Mouse (Mus musculus) heart, embryonic 11.5 days (tissue): ENCODE results near the gene Trim54. TPM values are rescaled to one million over a fixed set of nuclear protein-coding genes. Genes with fewer than 3 reads are reported as not detected.

ENCODE experiments used
- ATAC-seq: fragments of 200-750 bp; cut with Nextera tagmentation; replicated peaks from 2 replicates; pipeline ENCODE4 v1.8.0; 2017; ENCODE audit warnings: moderate library complexity; ENCODE audit not compliant: insufficient number of reproducible peaks, low FRiP score, low TSS enrichment
- H3K27ac ChIP-seq: fragments of 300-500 bp; sonication (generic); 2 replicates; pipeline ENCODE4 v1.5.1; 2014; ENCODE audit warnings: mild to moderate bottlenecking, low read depth, low read length
- H3K27me3 ChIP-seq: fragments of 300-500 bp; sonication (generic); 2 replicates; pipeline ENCODE4 v1.6.1; 2014; ENCODE audit warnings: mild to moderate bottlenecking, low read length, mixed read lengths; ENCODE audit not compliant: control insufficient read depth, insufficient read depth
- H3K36me3 ChIP-seq: fragments of 300-500 bp; sonication (generic); 2 replicates; pipeline ENCODE4 v1.6.1; 2014; ENCODE audit warnings: mild to moderate bottlenecking, low read length, moderate library complexity, mixed read lengths; ENCODE audit not compliant: control insufficient read depth, insufficient read depth
- H3K4me1 ChIP-seq: fragments of 300-500 bp; sonication (generic); 2 replicates; pipeline ENCODE4 v1.6.1; 2014; ENCODE audit warnings: low read length; ENCODE audit not compliant: control insufficient read depth, insufficient read depth
- H3K4me2 ChIP-seq: fragments of 300-500 bp; sonication (generic); 2 replicates; pipeline ENCODE4 v1.6.1; 2014; ENCODE audit warnings: mild to moderate bottlenecking, moderate library complexity
- H3K4me3 ChIP-seq: fragments of 300-500 bp; sonication (generic); 2 replicates; pipeline ENCODE4 v1.5.1; 2014; ENCODE audit warnings: low read depth, low read length
- H3K9ac ChIP-seq: fragments of 300-500 bp; sonication (generic); 2 replicates; pipeline ENCODE4 v1.6.1; 2014; ENCODE audit warnings: mild to moderate bottlenecking, low read depth, low read length, moderate library complexity
- H3K9me3 ChIP-seq: fragments of 300-500 bp; sonication (generic); replicated peaks from 2 replicates; pipeline ENCODE4 v1.6.1; 2016; ENCODE audit warnings: low read length; ENCODE audit not compliant: control insufficient read depth
- WGBS: fragments of 180-500 bp; shearing (Covaris S2); extraction: QIAGEN DNeasy Blood & Tissue Kit; methylation state at CpG from one replicate; pipeline ENCODE4 v1.1.7; 2014; ENCODE audit not compliant: insufficient replicate concordance; 5-methylcytosine and 5-hydroxymethylcytosine counted together
- polyA plus RNA-seq: library from polyadenylated mRNA; unstranded; fragments of >200 nt; fragmentation: Nextera tagmentation; extraction: Ambion mirVana; gene quantifications from 2 replicates; pipeline ENCODE4 v1.2.1, GENCODE M21; 2014

Trim54 gene
- polyA plus RNA-seq, 1 experiment from 2014 or later: 13.9 TPM

GRCm38 (mm10) chr5:31094799-31095691 lies 21.5 kb upstream of the Trim54 start:
- Histone ChIP-seq H3K27ac (no peak overlapping the region), H3K9me3 (no peaks in the 10 kb centered on the region), H3K27me3 (peaks cover 70% of the 10 kb centered on the region), H3K9ac (peak overlapping the region; percentile 39; the same call in 1 of the 2 replicates), H3K4me1 (peaks cover 15% of the 10 kb centered on the region), H3K36me3 (no peaks in the 10 kb centered on the region), H3K4me2 (peak overlapping the region; percentile 66), H3K4me3 (peak overlapping the region; percentile 33)
- under 1% methylated on average over 59 of the region's 59 CpGs for WGBS
- ATAC-seq: 0 out of 2 replicates have a peak, but pooled peaks have one; percentile 27

- H3K9me3 ChIP-seq: no peaks in the 10 kb centered on the region
- peak overlapping the region; percentile 66 for H3K4me2 ChIP-seq
- H3K27me3 ChIP-seq: peaks cover 61% of the 10 kb centered on the region
- no peak for ATAC-seq
- H3K36me3 ChIP-seq: no peaks in the 10 kb centered on the region
- H3K9ac ChIP-seq: peak overlapping the region; percentile 39; the same call in 1 of the 2 replicates
- H3K27ac ChIP-seq: no peak overlapping the region
- peaks cover 15% of the 10 kb centered on the region for H3K4me1 ChIP-seq
- peak overlapping the region; percentile 33 for H3K4me3 ChIP-seq
- whole genome bisulfite sequencing: 25% methylated on average over 11 of the region's 11 CpGs
These were observed 20.6 kb upstream of the Trim54 start for GRCm38 (mm10) chr5:31095711-31096480.

GRCm38 (mm10) chr5:31105814-31106335 lies 10.6 kb upstream of the Trim54 start, which contains the start of gene Dnajc5g:
Gene Dnajc5g (plus strand): TSS chr5:31106285.
- no peak within 1 kb of the TSS for H3K4me2 ChIP-seq

GRCm38 (mm10) chr5:31108000-31108490 lies 8.5 kb upstream of the Trim54 start, which contains the start of gene Slc30a3:
Gene Slc30a3 (minus strand): TSS chr5:31108237.
- Histone ChIP-seq H3K9me3 (no peaks in the 10 kb centered on the region), H3K4me1 (no peaks in the 10 kb centered on the region), H3K9ac (no peak within 1 kb of the TSS), H3K4me3 (no peak within 1 kb of the TSS), H3K36me3 (no peaks in the 10 kb centered on the region), H3K4me2 (no peak within 1 kb of the TSS), H3K27me3 (no peaks in the 10 kb centered on the region), H3K27ac (no peak within 1 kb of the TSS)
- 83% methylated on average over 18 of the region's 18 CpGs for WGBS
- ATAC-seq: no peak

More at GRCm38 (mm10) chr5:31105814-31106335, 10.6 kb upstream of the Trim54 start, which contains the start of gene Dnajc5g:
- Histone ChIP-seq H3K4me1 (no peaks in the 10 kb centered on the region), H3K9me3 (no peaks in the 10 kb centered on the region), H3K36me3 (no peaks in the 10 kb centered on the region), H3K9ac (no peak within 1 kb of the TSS), H3K27ac (no peak within 1 kb of the TSS), H3K27me3 (no peaks in the 10 kb centered on the region), H3K4me3 (no peak within 1 kb of the TSS)
- 74% methylated on average over 9 of the region's 9 CpGs for WGBS
- no peak for ATAC-seq

GRCm38 (mm10) chr5:31110781-31111180 lies 5.7 kb upstream of the Trim54 start:
- Histone ChIP-seq H3K27me3 (no peaks in the 10 kb centered on the region), H3K9me3 (no peaks in the 10 kb centered on the region), H3K27ac (no peak overlapping the region), H3K36me3 (no peaks in the 10 kb centered on the region), H3K4me1 (no peaks in the 10 kb centered on the region), H3K4me2 (no peak overlapping the region), H3K9ac (no peak overlapping the region), H3K4me3 (no peak overlapping the region)
- no peak for ATAC-seq
- 24% methylated on average over 7 of the region's 7 CpGs for WGBS

GRCm38 (mm10) chr5:31116912-31117311 lies 400 bp downstream of the Trim54 start:
- H3K27me3 ChIP-seq: 0 out of 2 replicates have a peak, but pooled peaks cover 3% of the 10 kb centered on the region
- H3K4me3 ChIP-seq: peak overlapping the region; percentile 46
- 13% methylated on average over 10 of the region's 10 CpGs for WGBS
- no peaks in the 10 kb centered on the region for H3K9me3 ChIP-seq
- H3K4me2 ChIP-seq: peak overlapping the region; percentile 63
- no peaks in the 10 kb centered on the region for H3K36me3 ChIP-seq
- H3K9ac ChIP-seq: peak overlapping the region; percentile 60; the same call in 1 of the 2 replicates
- H3K4me1 ChIP-seq: no peaks in the 10 kb centered on the region
- no peak for ATAC-seq
- peak overlapping the region; percentile 79 for H3K27ac ChIP-seq

- no peaks in the 10 kb centered on the region for H3K4me1 ChIP-seq
- no peak overlapping the region for H3K9ac ChIP-seq
- no peaks in the 10 kb centered on the region for H3K9me3 ChIP-seq
- no peak overlapping the region for H3K4me2 ChIP-seq
- no peak; the same call in 1 of the 2 replicates for ATAC-seq
- 0 out of 2 replicates have a peak, but pooled peaks cover 3% of the 10 kb centered on the region for H3K27me3 ChIP-seq
- 73% methylated on average over 8 of the region's 8 CpGs for WGBS
- no peaks in the 10 kb centered on the region for H3K36me3 ChIP-seq
- H3K4me3 ChIP-seq: no peak overlapping the region
- no peak overlapping the region for H3K27ac ChIP-seq
These were observed 4.6 kb downstream of the Trim54 start for GRCm38 (mm10) chr5:31121111-31121510.

- Histone ChIP-seq H3K27ac (no peak overlapping the region), H3K27me3 (no peaks in the 10 kb centered on the region), H3K4me2 (no peak overlapping the region), H3K4me1 (no peaks in the 10 kb centered on the region), H3K9me3 (no peaks in the 10 kb centered on the region), H3K36me3 (no peaks in the 10 kb centered on the region), H3K9ac (no peak overlapping the region), H3K4me3 (no peak overlapping the region)
- 51% methylated on average over 2 of the region's 2 CpGs for WGBS
- ATAC-seq: no peak
These were observed 7.0 kb downstream of the Trim54 start for GRCm38 (mm10) chr5:31123481-31123880.
